Mouse (Mus musculus): ENCODE results near the gene Lingo3. TPM values are rescaled to one million over a fixed set of nuclear protein-coding genes. Genes with fewer than 3 reads are reported as not detected.
"Not testable (repeated sequence)": the region's sequence is repeated elsewhere in the genome, so short reads cannot be mapped to it uniquely, and the experiment has no call there.

The Lingo3 gene
- polyA plus RNA-seq, 1 experiment from 2014 or later, result 1.7 TPM

GRCm38 (mm10) chr10:80816303-80816702 is 27.5 kb downstream of the Lingo3 start:
- not testable (repeated sequence) for H3K27ac ChIP-seq; H3K9me3 ChIP-seq; ATAC-seq (ENCODE audit: low FRiP score); H3K4me1 ChIP-seq; H3K9ac ChIP-seq; H3K36me3 ChIP-seq (replicated peaks); H3K4me3 ChIP-seq (replicated peaks); H3K4me2 ChIP-seq
- peaks cover 14% of the 10 kb centered on the region for H3K27me3 ChIP-seq
- 82% methylated on average over 3 of the region's 3 CpGs for WGBS

- Histone ChIP-seq H3K27ac (no peak overlapping the region), H3K9ac (no peak overlapping the region), H3K9me3 (no peaks in the 10 kb centered on the region), H3K4me1 (peaks cover 6% of the 10 kb centered on the region), H3K36me3 (replicated peaks) (no peaks in the 10 kb centered on the region), H3K4me2 (no peak overlapping the region), H3K4me3 (replicated peaks) (no peak overlapping the region), H3K27me3 (peaks cover 29% of the 10 kb centered on the region)
- 73% methylated on average over 7 of the region's 7 CpGs for WGBS
- ATAC-seq (ENCODE audit: low FRiP score), result no peak
These were observed 29.0 kb downstream of the Lingo3 start for GRCm38 (mm10) chr10:80814800-80815199.

DNA sequence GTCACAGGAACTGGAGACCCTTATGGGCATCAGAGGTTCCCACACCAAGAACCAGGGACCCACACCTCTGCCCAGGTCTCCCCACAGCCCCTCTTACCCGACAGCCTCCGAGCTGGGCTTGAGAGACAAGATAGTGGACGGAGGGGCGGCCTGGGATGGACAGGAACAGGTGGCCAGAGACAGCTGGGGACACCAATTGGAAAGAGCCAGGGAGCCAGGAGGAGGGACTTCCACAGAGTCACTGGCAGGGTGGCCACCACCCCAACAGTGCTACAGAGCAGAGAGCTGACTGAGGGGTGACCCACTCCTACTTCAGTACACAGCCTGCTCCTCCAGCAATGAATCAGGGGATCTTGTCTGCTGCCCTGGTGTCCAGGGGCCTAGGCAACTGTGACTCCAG is 30.5 kb downstream of the Lingo3 start, which contains the start of gene Jsrp1:
TSS of gene Jsrp1 (minus strand) at position 133 of the 400 bp plus-strand sequence.
- no peak for ATAC-seq (ENCODE audit: low FRiP score)
- Histone ChIP-seq H3K4me1 (peaks cover 17% of the 10 kb centered on the region), H3K27me3 (peaks cover 42% of the 10 kb centered on the region), H3K27ac (no peak within 1 kb of the TSS), H3K4me2 (no peak within 1 kb of the TSS), H3K36me3 (replicated peaks) (no peaks in the 10 kb centered on the region), H3K9me3 (no peaks in the 10 kb centered on the region), H3K4me3 (replicated peaks) (no peak within 1 kb of the TSS), H3K9ac (no peak within 1 kb of the TSS)
- WGBS, result 68% methylated on average over 4 of the region's 4 CpGs

DNA sequence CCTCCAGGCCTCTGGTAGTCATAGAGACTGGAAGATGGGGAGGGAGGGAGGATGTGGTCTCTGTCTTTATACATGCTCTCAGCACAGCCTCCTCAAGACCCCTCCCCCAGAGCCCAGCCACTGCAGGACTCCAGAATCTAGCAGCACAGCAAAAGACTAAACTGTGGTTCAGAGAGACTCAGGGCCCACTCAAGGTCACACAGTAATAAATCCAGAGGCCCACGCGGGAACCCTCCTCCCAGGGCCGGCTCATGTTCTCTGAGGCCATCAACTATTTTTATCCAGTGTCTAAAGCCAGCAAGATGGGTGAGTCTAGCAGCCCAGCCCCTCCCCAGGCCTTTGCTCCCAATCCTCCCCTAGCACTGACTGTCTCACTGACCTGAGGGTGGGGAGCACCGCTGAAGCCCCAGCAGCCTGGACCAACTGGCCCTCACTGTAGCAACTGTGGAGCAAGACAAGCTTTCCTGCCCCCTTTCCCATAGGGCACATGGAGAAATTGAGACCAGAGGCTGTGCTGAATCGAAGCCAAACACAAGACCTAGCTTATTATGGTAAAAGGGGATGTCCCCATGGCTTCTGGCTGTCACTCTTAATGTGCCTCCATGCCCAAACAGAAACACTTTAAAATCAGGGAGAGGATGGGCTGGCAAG is 31.3 kb downstream of the Lingo3 start:
- Histone ChIP-seq H3K36me3 (replicated peaks) (no peaks in the 10 kb centered on the region), H3K27ac (no peak overlapping the region), H3K4me3 (replicated peaks) (no peak overlapping the region), H3K9me3 (no peaks in the 10 kb centered on the region), H3K27me3 (peaks cover 51% of the 10 kb centered on the region), H3K4me2 (no peak overlapping the region), H3K4me1 (peaks cover 26% of the 10 kb centered on the region), H3K9ac (no peak overlapping the region)
- ATAC-seq (ENCODE audit: low FRiP score), result no peak
- WGBS, result 64% methylated on average over 5 of the region's 5 CpGs

DNA sequence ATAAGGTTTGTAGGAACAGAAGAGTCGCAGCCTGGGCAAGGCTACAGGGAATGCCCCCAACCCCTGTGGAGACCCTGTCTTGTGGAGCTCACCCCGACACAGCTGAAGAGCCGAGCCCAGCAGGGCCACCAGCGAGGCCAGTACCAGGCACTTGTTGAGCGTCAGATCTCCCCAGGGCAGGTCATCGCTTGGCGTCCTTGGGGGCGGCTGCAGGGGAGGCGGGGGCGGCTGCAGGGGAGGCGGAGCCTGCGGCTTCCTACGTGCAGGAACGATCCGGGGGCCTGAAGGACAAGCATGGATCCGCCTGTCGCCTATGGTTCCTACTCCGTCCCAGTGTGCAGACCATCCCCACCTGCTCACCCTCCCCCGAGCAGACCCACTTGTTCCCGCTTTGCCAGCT is 33.8 kb downstream of the Lingo3 start:
- H3K36me3 ChIP-seq (replicated peaks), result peaks cover 9% of the 10 kb centered on the region
- peaks cover 70% of the 10 kb centered on the region for H3K27me3 ChIP-seq
- no peak overlapping the region for H3K27ac ChIP-seq
- H3K4me2 ChIP-seq, result peak overlapping the region; percentile 31; the same call in 1 of the 2 replicates
- no peak for ATAC-seq (ENCODE audit: low FRiP score)
- WGBS, result 6% methylated on average over 20 of the region's 20 CpGs
- peak overlapping the region; percentile 21; the same call in 1 of the 2 replicates for H3K9ac ChIP-seq
- peaks cover 47% of the 10 kb centered on the region for H3K4me1 ChIP-seq
- peak overlapping the region; percentile 16; the same call in 1 of the 2 replicates for H3K4me3 ChIP-seq (replicated peaks)
- H3K9me3 ChIP-seq, result no peaks in the 10 kb centered on the region

GRCm38 (mm10) chr10:80808985-80809632 is 34.7 kb downstream of the Lingo3 start:
- Histone ChIP-seq H3K27me3 (peaks cover 70% of the 10 kb centered on the region), H3K4me2 (peak overlapping the region; percentile 31), H3K4me3 (replicated peaks) (peak overlapping the region; percentile 3; the same call in 1 of the 2 replicates), H3K9me3 (no peaks in the 10 kb centered on the region), H3K36me3 (replicated peaks) (peaks cover 19% of the 10 kb centered on the region), H3K4me1 (peaks cover 47% of the 10 kb centered on the region), H3K27ac (no peak overlapping the region), H3K9ac (peak overlapping the region; percentile 31; the same call in 1 of the 2 replicates)
- no peak for ATAC-seq (ENCODE audit: low FRiP score)
- 8% methylated on average over 18 of the region's 18 CpGs for WGBS

DNA sequence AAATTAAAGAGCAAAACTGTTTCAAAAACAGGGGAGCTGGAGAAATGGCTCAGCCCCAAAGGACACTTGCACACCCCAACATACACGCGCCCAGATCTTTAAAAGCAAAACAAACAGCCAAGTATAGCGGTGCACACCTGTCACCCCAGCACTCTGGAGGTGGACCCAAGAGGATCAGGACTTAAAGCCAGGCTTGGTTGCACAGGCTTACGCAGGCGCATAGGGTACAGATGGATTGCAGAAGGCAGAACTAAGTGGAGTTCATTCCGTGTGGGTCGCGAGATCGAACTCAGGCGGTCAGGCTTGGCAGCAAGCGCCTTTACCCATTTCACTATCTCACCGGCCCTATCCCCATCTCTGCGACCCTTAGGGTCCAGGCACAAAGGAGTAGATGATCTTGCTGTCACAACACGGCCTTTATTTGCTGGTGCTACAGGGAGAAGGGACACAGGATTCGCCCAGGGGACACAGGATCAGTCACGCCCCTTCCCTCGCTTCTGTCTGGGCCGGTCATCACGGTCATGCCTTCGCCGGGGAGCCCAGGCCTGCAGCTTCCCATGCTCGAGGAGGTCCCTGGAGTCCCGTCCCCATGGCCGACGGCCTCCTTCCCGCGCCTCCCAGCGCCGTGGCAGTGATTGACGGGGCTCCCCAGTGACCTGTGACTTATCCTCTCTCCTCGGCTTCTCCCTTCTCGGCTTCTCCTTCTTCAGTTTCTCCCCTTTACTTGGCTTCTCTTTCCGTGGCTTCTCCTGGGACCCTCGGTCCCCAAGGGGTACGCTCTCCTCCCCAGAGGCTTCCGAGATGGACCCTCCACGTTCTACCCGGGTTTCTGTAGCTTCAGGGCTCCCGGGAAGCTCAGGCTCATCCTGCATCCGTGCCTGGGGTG is 35.5 kb downstream of the Lingo3 start:
- WGBS, result 13% methylated on average over 40 of the region's 40 CpGs
- no peaks in the 10 kb centered on the region for H3K9me3 ChIP-seq
- H3K4me3 ChIP-seq (replicated peaks), result peak overlapping the region; percentile 3; the same call in 1 of the 2 replicates
- ATAC-seq (ENCODE audit: low FRiP score), result no peak
- H3K9ac ChIP-seq, result peak overlapping the region; percentile 31
- H3K36me3 ChIP-seq (replicated peaks), result peaks cover 26% of the 10 kb centered on the region
- H3K4me1 ChIP-seq, result peaks cover 47% of the 10 kb centered on the region
- no peak overlapping the region for H3K27ac ChIP-seq
- peak overlapping the region; percentile 31 for H3K4me2 ChIP-seq
- peaks cover 67% of the 10 kb centered on the region for H3K27me3 ChIP-seq

GRCm38 (mm10) chr10:80807057-80807627 is 36.7 kb downstream of the Lingo3 start:
- WGBS, result 1% methylated on average over 55 of the region's 58 CpGs
- peak; percentile 85 for ATAC-seq (ENCODE audit: low FRiP score)
- Histone ChIP-seq H3K9me3 (no peaks in the 10 kb centered on the region), H3K9ac (peak overlapping the region; percentile 66), H3K27me3 (peaks cover 57% of the 10 kb centered on the region), H3K36me3 (replicated peaks) (peaks cover 38% of the 10 kb centered on the region), H3K4me1 (peaks cover 47% of the 10 kb centered on the region), H3K27ac (peak overlapping the region; percentile 75), H3K4me2 (peak overlapping the region; percentile 95), H3K4me3 (replicated peaks) (peak overlapping the region; percentile 52)

DNA sequence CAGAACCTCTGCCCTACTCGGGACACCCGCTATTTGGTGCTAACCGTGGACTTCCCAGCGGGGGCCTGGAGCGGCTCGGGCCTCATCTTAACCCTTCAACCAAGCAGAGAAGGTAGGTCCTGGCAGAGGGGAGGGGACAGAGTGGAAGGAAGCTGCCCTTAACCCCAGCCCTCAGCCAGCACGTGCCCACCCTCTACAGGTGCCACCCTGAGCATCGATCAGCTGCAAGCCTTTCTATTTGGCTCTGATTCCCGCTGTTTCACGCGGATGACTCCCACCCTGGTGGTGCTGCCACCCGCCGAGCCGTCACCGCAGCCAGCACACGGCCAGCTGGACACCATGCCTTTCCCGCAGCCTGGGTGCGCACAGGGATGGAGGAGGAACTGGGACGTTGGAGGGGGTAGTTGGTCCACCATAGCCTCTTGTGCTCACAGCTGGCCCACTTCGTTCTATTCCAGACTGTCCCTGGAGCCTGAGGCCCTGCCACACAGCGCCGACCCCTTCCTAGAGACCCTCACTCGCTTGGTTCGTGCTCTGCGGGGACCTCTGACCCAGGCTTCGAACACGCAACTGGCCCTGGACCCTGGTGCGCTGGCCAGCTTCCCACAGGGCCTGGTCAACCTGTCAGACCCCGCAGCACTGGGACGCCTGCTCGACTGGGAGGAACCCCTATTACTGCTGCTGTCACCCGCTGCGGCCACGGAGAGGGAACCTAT is 37.3 kb downstream of the Lingo3 start:
- Histone ChIP-seq H3K4me2 (peak overlapping the region; percentile 95), H3K27ac (peak overlapping the region; percentile 75), H3K27me3 (peaks cover 57% of the 10 kb centered on the region), H3K4me3 (replicated peaks) (peak overlapping the region; percentile 52), H3K9me3 (no peaks in the 10 kb centered on the region), H3K9ac (peak overlapping the region; percentile 66), H3K36me3 (replicated peaks) (peaks cover 45% of the 10 kb centered on the region), H3K4me1 (peaks cover 47% of the 10 kb centered on the region)
- 44% methylated on average over 34 of the region's 34 CpGs for WGBS
- peak; percentile 13; the same call in 1 of the 2 replicates for ATAC-seq (ENCODE audit: low FRiP score)

GRCm38 (mm10) chr10:80805925-80806324 is 37.9 kb downstream of the Lingo3 start:
- Histone ChIP-seq H3K4me3 (replicated peaks) (no peak overlapping the region), H3K27me3 (peaks cover 53% of the 10 kb centered on the region), H3K4me2 (no peak overlapping the region), H3K9ac (peak overlapping the region; percentile 13; the same call in 1 of the 2 replicates), H3K4me1 (peaks cover 47% of the 10 kb centered on the region), H3K9me3 (no peaks in the 10 kb centered on the region), H3K27ac (no peak overlapping the region), H3K36me3 (replicated peaks) (peaks cover 51% of the 10 kb centered on the region)
- 25% methylated on average over 3 of the region's 3 CpGs for WGBS
- ATAC-seq (ENCODE audit: low FRiP score), result peak; percentile 32

GRCm38 (mm10) chr10:80805322-80805721 is 38.5 kb downstream of the Lingo3 start:
- Histone ChIP-seq H3K9me3 (no peaks in the 10 kb centered on the region), H3K27ac (no peak overlapping the region), H3K4me2 (no peak overlapping the region), H3K36me3 (replicated peaks) (peaks cover 57% of the 10 kb centered on the region), H3K4me3 (replicated peaks) (no peak overlapping the region), H3K9ac (no peak overlapping the region), H3K27me3 (peaks cover 47% of the 10 kb centered on the region), H3K4me1 (peaks cover 50% of the 10 kb centered on the region)
- WGBS, result 81% methylated on average over 5 of the region's 5 CpGs
- no peak for ATAC-seq (ENCODE audit: low FRiP score)
